Mouse (Mus musculus) forebrain, embryonic 13.5 days (tissue): Measurements from ENCODE around the gene Kcne1. TPM values are rescaled to one million over a fixed set of nuclear protein-coding genes. Genes with fewer than 3 reads are reported as not detected.

ENCODE experiments used
- ATAC-seq: fragments of 200-750 bp; cut with Nextera tagmentation; 2 replicates; pipeline ENCODE4 v1.8.0; 2017
- H3K27ac ChIP-seq: fragments of 300-500 bp; sonication (generic); 2 replicates; pipeline ENCODE4 v1.5.1; 2015; ENCODE audit warnings: inconsistent platforms, mild to moderate bottlenecking, moderate library complexity
- H3K27me3 ChIP-seq: fragments of 300-500 bp; sonication (generic); 2 replicates; pipeline ENCODE4 v1.6.1; 2015; ENCODE audit warnings: mild to moderate bottlenecking, inconsistent platforms
- H3K36me3 ChIP-seq: fragments of 300-500 bp; sonication (generic); 2 replicates; pipeline ENCODE4 v1.6.1; 2015; ENCODE audit warnings: mild to moderate bottlenecking, inconsistent platforms; ENCODE audit not compliant: poor library complexity, severe bottlenecking
- H3K4me1 ChIP-seq: fragments of 300-500 bp; sonication (generic); 2 replicates; pipeline ENCODE4 v1.6.1; 2015; ENCODE audit warnings: inconsistent platforms
- H3K4me2 ChIP-seq: fragments of 300-500 bp; sonication (generic); 2 replicates; pipeline ENCODE4 v1.6.1; 2015; ENCODE audit warnings: inconsistent platforms, mild to moderate bottlenecking, moderate library complexity
- H3K4me3 ChIP-seq: fragments of 300-500 bp; sonication (generic); 2 replicates; pipeline ENCODE4 v1.5.1; 2015; ENCODE audit warnings: mild to moderate bottlenecking, inconsistent platforms
- H3K9ac ChIP-seq: fragments of 300-500 bp; sonication (generic); 2 replicates; pipeline ENCODE4 v1.6.1; 2015; ENCODE audit warnings: mild to moderate bottlenecking, inconsistent platforms
- H3K9me3 ChIP-seq: fragments of 300-500 bp; sonication (generic); replicated peaks from 2 replicates; pipeline ENCODE4 v1.6.1; 2016; ENCODE audit warnings: inconsistent platforms
- WGBS: fragments of 180-500 bp; shearing (Covaris S2); methylation state at CpG from one replicate; pipeline ENCODE4 v1.1.7; 2015; 5-methylcytosine and 5-hydroxymethylcytosine counted together
- polyA plus RNA-seq: library from polyadenylated mRNA; unstranded; fragments of >200 nt; fragmentation: Nextera tagmentation; extraction: Ambion mirVana; gene quantifications from 2 replicates; pipeline ENCODE4 v1.2.1, GENCODE M21; 2015

The Kcne1 gene
- polyA plus RNA-seq, 1 experiment from 2014 or later = not detected

DNA sequence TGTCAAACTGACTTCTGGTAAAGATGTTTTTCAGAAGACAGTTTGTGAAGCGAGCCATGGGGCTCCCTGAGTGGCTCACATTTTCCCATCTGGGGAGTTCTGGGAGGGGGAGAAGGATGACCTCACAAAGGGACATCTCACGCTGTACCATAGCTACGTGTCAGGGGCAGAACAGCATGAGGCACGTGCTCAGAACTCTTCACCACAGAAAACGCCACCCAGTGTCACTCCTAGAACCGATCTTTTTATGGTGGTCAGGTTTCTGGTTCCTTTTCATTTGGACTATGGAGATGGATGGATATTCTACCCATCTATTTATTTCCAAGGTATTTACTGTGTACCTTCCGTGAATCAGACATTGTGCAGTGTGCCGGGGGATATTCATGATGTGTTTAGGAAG is 37.9 kb downstream of the Kcne1 start, which contains the start of gene Fam243:
TSS of gene Fam243 (minus strand) at position 101 of the 400 bp plus-strand sequence.
- 85% methylated on average over 8 of the region's 8 CpGs for WGBS

DNA sequence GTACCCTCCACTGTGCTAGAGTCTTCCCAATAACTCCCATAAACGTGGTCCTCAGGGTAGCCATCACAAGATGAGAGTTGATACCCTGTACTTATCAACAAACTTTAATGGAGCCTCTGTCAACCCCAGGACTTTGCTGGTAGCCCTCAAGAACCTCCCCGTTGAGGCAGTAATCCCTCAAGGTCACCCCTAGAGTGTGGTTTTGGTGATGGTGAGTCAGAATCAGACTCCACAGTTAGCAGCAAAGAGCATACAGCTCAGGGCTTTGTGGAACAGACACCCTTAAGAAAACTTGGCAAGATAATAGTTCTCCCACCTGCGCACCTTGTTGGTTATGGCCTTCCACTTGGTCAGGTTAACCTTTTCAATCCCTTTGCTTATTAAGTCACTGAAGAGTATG is 38.9 kb downstream of the Kcne1 start:
- Histone ChIP-seq H3K27me3 (no peaks in the 10 kb centered on the region), H3K9me3 (no peaks in the 10 kb centered on the region), H3K36me3 (no peaks in the 10 kb centered on the region), H3K27ac (no peak overlapping the region), H3K4me1 (peaks cover 11% of the 10 kb centered on the region), H3K4me2 (no peak overlapping the region), H3K4me3 (no peak overlapping the region), H3K9ac (no peak overlapping the region)
- no peak for ATAC-seq
- 87% methylated on average over 3 of the region's 3 CpGs for WGBS

More for the DNA sequence above, 37.9 kb downstream of the Kcne1 start, which contains the start of gene Fam243:
- peaks cover 11% of the 10 kb centered on the region for H3K4me1 ChIP-seq
- H3K36me3 ChIP-seq = no peaks in the 10 kb centered on the region
- H3K4me2 ChIP-seq = no peak within 1 kb of the TSS
- no peak within 1 kb of the TSS for H3K9ac ChIP-seq
- no peak within 1 kb of the TSS for H3K4me3 ChIP-seq
- no peak for ATAC-seq
- no peaks in the 10 kb centered on the region for H3K27me3 ChIP-seq
- no peaks in the 10 kb centered on the region for H3K9me3 ChIP-seq
- H3K27ac ChIP-seq = no peak within 1 kb of the TSS

DNA sequence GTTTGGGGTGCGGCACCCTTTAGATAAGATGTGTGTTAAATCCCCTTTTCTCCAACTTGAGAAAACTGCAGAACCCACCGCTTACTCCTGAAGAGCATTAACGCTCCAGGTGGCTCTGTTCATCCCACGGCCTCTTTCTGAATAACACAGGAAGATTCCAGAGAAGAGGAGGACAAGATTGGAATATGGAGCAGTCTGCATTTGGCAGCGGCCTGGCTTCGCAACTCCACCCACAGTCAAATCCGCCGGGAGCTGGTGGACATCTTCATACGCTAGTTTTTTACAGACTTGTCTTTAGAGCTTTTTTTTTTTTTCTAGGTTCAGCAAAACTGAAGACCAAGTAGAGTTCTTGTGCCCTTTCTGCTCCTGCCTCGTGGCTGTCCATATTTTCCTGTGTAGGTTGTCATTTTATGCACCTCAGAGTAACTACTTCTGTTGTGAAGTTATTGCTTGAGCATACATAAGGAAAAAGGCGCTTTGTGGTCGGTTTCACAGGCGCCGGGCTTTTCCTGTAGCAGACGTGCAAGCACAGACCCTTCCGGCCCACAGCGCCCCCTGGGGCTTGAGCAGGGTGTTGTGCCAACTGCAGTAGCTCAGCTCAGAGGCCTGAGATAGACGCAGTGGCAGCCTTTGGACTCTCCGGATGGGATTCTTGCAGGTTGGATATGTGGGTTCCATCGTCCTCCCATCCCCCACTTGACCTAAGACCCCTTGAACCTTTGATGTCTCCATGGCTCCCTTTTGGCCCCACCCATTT is 39.7 kb downstream of the Kcne1 start:
- Histone ChIP-seq H3K27me3 (no peaks in the 10 kb centered on the region), H3K27ac (no peak overlapping the region), H3K36me3 (no peaks in the 10 kb centered on the region), H3K4me3 (no peak overlapping the region), H3K9me3 (no peaks in the 10 kb centered on the region), H3K9ac (no peak overlapping the region), H3K4me1 (peaks cover 7% of the 10 kb centered on the region), H3K4me2 (no peak overlapping the region)
- no peak for ATAC-seq
- WGBS = 67% methylated on average over 20 of the region's 20 CpGs

GRCm38 (mm10) chr16:92316049-92316738 is 43.1 kb downstream of the Kcne1 start:
- no peak overlapping the region for H3K4me2 ChIP-seq
- no peaks in the 10 kb centered on the region for H3K9me3 ChIP-seq
- H3K27me3 ChIP-seq = no peaks in the 10 kb centered on the region
- no peak overlapping the region for H3K9ac ChIP-seq
- no peak overlapping the region for H3K4me3 ChIP-seq
- H3K4me1 ChIP-seq = 0 out of 2 replicates have a peak, but pooled peaks cover 3% of the 10 kb centered on the region
- 81% methylated on average over 7 of the region's 7 CpGs for WGBS
- H3K27ac ChIP-seq = no peak overlapping the region
- H3K36me3 ChIP-seq = peaks cover 23% of the 10 kb centered on the region
- ATAC-seq = no peak

GRCm38 (mm10) chr16:92313953-92314741 is 45.1 kb downstream of the Kcne1 start:
- peak; percentile 75 for ATAC-seq
- Histone ChIP-seq H3K27me3 (no peaks in the 10 kb centered on the region), H3K9ac (0 out of 2 replicates have a peak overlapping the region, but pooled peaks have one; percentile 4), H3K4me1 (peaks cover 9% of the 10 kb centered on the region; the same call in 1 of the 2 replicates), H3K36me3 (peaks cover 32% of the 10 kb centered on the region), H3K4me2 (no peak overlapping the region), H3K9me3 (no peaks in the 10 kb centered on the region), H3K4me3 (no peak overlapping the region), H3K27ac (no peak overlapping the region)
- 52% methylated on average over 13 of the region's 13 CpGs for WGBS

GRCm38 (mm10) chr16:92309126-92309525 is 50.1 kb downstream of the Kcne1 start:
- 0 out of 2 replicates have a peak overlapping the region, but pooled peaks have one; percentile 6 for H3K27ac ChIP-seq
- WGBS = 39% methylated on average over 4 of the region's 4 CpGs
- no peak overlapping the region for H3K4me2 ChIP-seq
- no peaks in the 10 kb centered on the region for H3K9me3 ChIP-seq
- peaks cover 9% of the 10 kb centered on the region; the same call in 1 of the 2 replicates for H3K4me1 ChIP-seq
- H3K4me3 ChIP-seq = no peak overlapping the region
- H3K9ac ChIP-seq = no peak overlapping the region
- no peaks in the 10 kb centered on the region for H3K27me3 ChIP-seq
- ATAC-seq = no peak
- peaks cover 69% of the 10 kb centered on the region for H3K36me3 ChIP-seq

GRCm38 (mm10) chr16:92307947-92308346 is 51.3 kb downstream of the Kcne1 start:
- Histone ChIP-seq H3K27me3 (no peaks in the 10 kb centered on the region), H3K36me3 (peaks cover 64% of the 10 kb centered on the region), H3K4me2 (no peak overlapping the region), H3K9me3 (no peaks in the 10 kb centered on the region), H3K9ac (no peak overlapping the region), H3K4me3 (no peak overlapping the region), H3K4me1 (peaks cover 9% of the 10 kb centered on the region), H3K27ac (no peak overlapping the region)
- no peak for ATAC-seq
- 83% methylated on average over 3 of the region's 3 CpGs for WGBS

DNA sequence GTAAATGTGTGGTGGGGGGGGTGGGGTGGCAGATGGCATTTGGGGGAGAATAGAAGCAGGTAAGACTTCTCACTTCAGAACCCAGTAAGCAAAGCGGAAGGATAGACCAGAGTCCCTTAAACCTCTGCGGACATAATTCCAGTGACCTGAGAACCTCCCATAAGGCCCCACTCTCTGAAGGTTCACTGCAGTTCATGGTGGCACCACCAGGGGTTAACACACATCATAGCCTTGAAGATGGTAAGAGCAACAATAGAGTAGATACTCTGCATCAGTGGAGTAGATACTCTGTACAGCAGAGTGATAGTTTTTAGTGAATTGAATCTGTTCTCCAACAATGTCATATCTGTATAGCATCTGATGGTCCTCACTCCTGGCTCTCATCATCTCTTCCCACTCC is 53.7 kb downstream of the Kcne1 start:
- Histone ChIP-seq H3K9ac (no peak overlapping the region), H3K4me2 (no peak overlapping the region), H3K36me3 (peaks cover 39% of the 10 kb centered on the region), H3K4me3 (no peak overlapping the region), H3K27me3 (no peaks in the 10 kb centered on the region), H3K9me3 (no peaks in the 10 kb centered on the region), H3K4me1 (peaks cover 26% of the 10 kb centered on the region), H3K27ac (no peak overlapping the region)
- 94% methylated on average over 2 of the region's 2 CpGs for WGBS
- ATAC-seq = no peak

DNA sequence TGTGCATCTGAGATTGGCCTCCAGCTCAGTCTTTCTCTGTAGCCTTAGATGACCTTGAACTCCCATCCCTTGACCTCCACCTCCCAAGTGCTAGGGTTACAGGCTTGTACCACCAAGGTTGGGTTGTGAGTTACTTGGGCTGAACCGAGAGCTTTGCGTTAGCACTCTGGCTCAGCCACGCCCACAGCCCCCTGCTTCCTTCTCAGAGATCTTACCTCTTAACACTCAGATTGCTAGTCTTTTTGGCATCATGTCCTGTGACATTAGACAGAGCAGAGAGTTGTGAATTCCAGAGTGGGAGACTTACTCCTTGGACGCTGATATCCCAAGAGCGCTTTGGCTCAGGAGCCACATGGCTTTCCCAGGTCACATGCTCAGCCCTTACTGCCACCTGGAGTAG is 56.8 kb downstream of the Kcne1 start:
- peak overlapping the region; percentile 83 for H3K4me2 ChIP-seq
- ATAC-seq = no peak
- peak overlapping the region; percentile 69; the same call in 1 of the 2 replicates for H3K4me3 ChIP-seq
- H3K4me1 ChIP-seq = peaks cover 21% of the 10 kb centered on the region
- peak overlapping the region; percentile 81 for H3K9ac ChIP-seq
- WGBS = 73% methylated on average over 5 of the region's 5 CpGs
- H3K36me3 ChIP-seq = peaks cover 22% of the 10 kb centered on the region
- 0 out of 2 replicates have a peak overlapping the region, but pooled peaks have one; percentile 48 for H3K27ac ChIP-seq
- no peaks in the 10 kb centered on the region for H3K27me3 ChIP-seq
- H3K9me3 ChIP-seq = no peaks in the 10 kb centered on the region

- Histone ChIP-seq H3K4me3 (peak overlapping the region; percentile 69), H3K9me3 (no peaks in the 10 kb centered on the region), H3K27me3 (no peaks in the 10 kb centered on the region), H3K4me2 (peak overlapping the region; percentile 83), H3K27ac (0 out of 2 replicates have a peak overlapping the region, but pooled peaks have one; percentile 48), H3K4me1 (peaks cover 21% of the 10 kb centered on the region), H3K36me3 (peaks cover 17% of the 10 kb centered on the region), H3K9ac (peak overlapping the region; percentile 81)
- WGBS = 26% methylated on average over 5 of the region's 5 CpGs
- no peak; the same call in 1 of the 2 replicates for ATAC-seq
Measured at GRCm38 (mm10) chr16:92301989-92302388, 57.3 kb downstream of the Kcne1 start.

- Histone ChIP-seq H3K9me3 (no peaks in the 10 kb centered on the region), H3K36me3 (peaks cover 11% of the 10 kb centered on the region), H3K4me1 (peaks cover 21% of the 10 kb centered on the region), H3K9ac (peak overlapping the region; percentile 81), H3K27me3 (0 out of 2 replicates have a peak, but pooled peaks cover 3% of the 10 kb centered on the region), H3K27ac (peak overlapping the region; percentile 48), H3K4me2 (peak overlapping the region; percentile 83), H3K4me3 (peak overlapping the region; percentile 69)
- 1% methylated on average over 12 of the region's 12 CpGs for WGBS
- ATAC-seq = no peak
Measured at GRCm38 (mm10) chr16:92301412-92301806, 57.9 kb downstream of the Kcne1 start.
